Mouse (Mus musculus): ENCODE measurements around the gene Large1.
"Not testable (repeated sequence)": the region's sequence is repeated elsewhere in the genome, so short reads cannot be mapped to it uniquely, and the experiment has no call there.

- not testable (repeated sequence) for TF ChIP-seq POLR2A (IDR thresholded peaks at IDR 0.05; ENCODE audit: low read depth, low read length); CTCF (IDR thresholded peaks at IDR 0.05; ENCODE audit: extremely low read depth, insufficient read depth, insufficient read length, insufficient replicate concordance)
Observed at GRCm38 (mm10) chr8:73077746-73078145, 275.6 kb downstream of the Large1 start.
